Mouse (Mus musculus) kidney, adult 2 months (tissue): ENCODE data around the gene Sox5.

Experiments used
- CTCF ChIP-seq: fragments of 200-500 bp; conservative IDR thresholded peaks from 2 replicates; pipeline ENCODE4 v1.5.1; 2011; ENCODE audit warnings: low read depth, mild to moderate bottlenecking, control low read depth, low read length, moderate library complexity, mixed read lengths; ENCODE audit not compliant: insufficient read depth, insufficient read length
- POLR2A ChIP-seq: fragments of 200-500 bp; IDR thresholded peaks from one replicate; pipeline ENCODE4 v1.6.1; 2011; ENCODE audit warnings: low read depth, low read length, control low read depth

GRCm38 (mm10) chr6:144782866-144783265, 1.1 kb upstream of the Sox5 start:
- TF ChIP-seq CTCF, result no peak
- TF ChIP-seq POLR2A, result no peak
